Mouse (Mus musculus) ES-E14 (cell line): ENCODE results near the gene Fryl. TPM values are rescaled to one million over a fixed set of nuclear protein-coding genes. Genes with fewer than 3 reads are reported as not detected.

Source experiments
- DNase-seq: peaks from one replicate; pipeline ENCODE4 v3.0.0-alpha.2; 2013; ENCODE audit warnings: low read depth, low spot score
- H3K27ac ChIP-seq: 2 replicates; pipeline ENCODE4 v1.5.1; 2012; ENCODE audit warnings: low read depth, mild to moderate bottlenecking, low read length, moderate library complexity, mixed read lengths; ENCODE audit not compliant: poor library complexity, insufficient read depth, severe bottlenecking
- H3K36me3 ChIP-seq: 2 replicates; pipeline ENCODE4 v1.6.1; 2012; ENCODE audit warnings: mild to moderate bottlenecking, low read length, moderate library complexity, mixed read lengths; ENCODE audit not compliant: control insufficient read depth, poor library complexity, insufficient read depth, severe bottlenecking
- H3K4me1 ChIP-seq, 2 experiments: fragments of 150-350 bp in 1 of 2; sonication (generic) in 1 of 2; 2 replicates each; pipeline ENCODE4 v1.6.1; 2012; ENCODE audit warnings: low read length in 2 of 2, mild to moderate bottlenecking in 1 of 2, mixed read lengths in 1 of 2; ENCODE audit not compliant: control insufficient read depth in 2 of 2, insufficient read depth in 2 of 2, poor library complexity in 1 of 2
- H3K4me3 ChIP-seq, 2 experiments: fragments of 150-350 bp in 1 of 2; sonication (generic) in 1 of 2; 2 replicates each; pipeline ENCODE4 v1.5.1; 2012; ENCODE audit warnings: low read length in 2 of 2, low read depth in 1 of 2, mild to moderate bottlenecking in 1 of 2, mixed read lengths in 1 of 2; ENCODE audit not compliant: insufficient read depth in 1 of 2, poor library complexity in 1 of 2, severe bottlenecking in 1 of 2
- H3K9ac ChIP-seq: 2 replicates; pipeline ENCODE4 v1.6.1; 2012; ENCODE audit warnings: low read depth, mild to moderate bottlenecking, low read length, mixed read lengths; ENCODE audit not compliant: poor library complexity, insufficient read depth, severe bottlenecking
- H3K9me3 ChIP-seq: fragments of 150-350 bp; sonication (generic); 2 replicates; pipeline ENCODE4 v1.6.1; 2012; ENCODE audit warnings: low read depth, mild to moderate bottlenecking, low read length; ENCODE audit not compliant: control insufficient read depth, insufficient read depth
- CHD2 ChIP-seq: IDR thresholded peaks from 2 replicates; pipeline ENCODE4 v1.6.1; 2014; ENCODE audit warnings: mild to moderate bottlenecking, low read depth, low read length, inconsistent platforms
- HCFC1 ChIP-seq: IDR thresholded peaks from 2 replicates; pipeline ENCODE4 v1.6.1; 2012; ENCODE audit warnings: low read length, inconsistent platforms, borderline replicate concordance; ENCODE audit not compliant: insufficient read depth
- MAFK ChIP-seq: IDR thresholded peaks from 2 replicates; pipeline ENCODE4 v1.6.1; 2014; ENCODE audit warnings: mild to moderate bottlenecking, low read depth, low read length, inconsistent platforms; ENCODE audit not compliant: insufficient read depth
- ZC3H11A ChIP-seq: IDR thresholded peaks from 2 replicates; pipeline ENCODE4 v1.6.1; 2012; ENCODE audit warnings: low read depth, mild to moderate bottlenecking, inconsistent platforms, low read length, borderline replicate concordance
- ZNF384 ChIP-seq: IDR thresholded peaks from 2 replicates; pipeline ENCODE4 v1.6.1; 2012; ENCODE audit warnings: low read depth, low read length, inconsistent platforms
- in situ Hi-C, 2 experiments: fragments of 600-800 bp; cut with MboI; formaldehyde crosslinking; loops; one replicate each; pipeline ENCODE4 v1.15.1; 2025; ENCODE audit warnings: low sequenced_read_pairs in 2 of 2, inconsistent platforms in 1 of 2; ENCODE audit not compliant: unreplicated experiment in 2 of 2
- total RNA-seq: library from RNA; depleted of rRNA; stranded (reverse); fragments of 300-350 nt; gene quantifications from 2 replicates; pipeline ENCODE4 v1.2.3, GENCODE M21; 2012

The Fryl gene
- total RNA-seq, 1 experiment = 53.3 TPM

DNA sequence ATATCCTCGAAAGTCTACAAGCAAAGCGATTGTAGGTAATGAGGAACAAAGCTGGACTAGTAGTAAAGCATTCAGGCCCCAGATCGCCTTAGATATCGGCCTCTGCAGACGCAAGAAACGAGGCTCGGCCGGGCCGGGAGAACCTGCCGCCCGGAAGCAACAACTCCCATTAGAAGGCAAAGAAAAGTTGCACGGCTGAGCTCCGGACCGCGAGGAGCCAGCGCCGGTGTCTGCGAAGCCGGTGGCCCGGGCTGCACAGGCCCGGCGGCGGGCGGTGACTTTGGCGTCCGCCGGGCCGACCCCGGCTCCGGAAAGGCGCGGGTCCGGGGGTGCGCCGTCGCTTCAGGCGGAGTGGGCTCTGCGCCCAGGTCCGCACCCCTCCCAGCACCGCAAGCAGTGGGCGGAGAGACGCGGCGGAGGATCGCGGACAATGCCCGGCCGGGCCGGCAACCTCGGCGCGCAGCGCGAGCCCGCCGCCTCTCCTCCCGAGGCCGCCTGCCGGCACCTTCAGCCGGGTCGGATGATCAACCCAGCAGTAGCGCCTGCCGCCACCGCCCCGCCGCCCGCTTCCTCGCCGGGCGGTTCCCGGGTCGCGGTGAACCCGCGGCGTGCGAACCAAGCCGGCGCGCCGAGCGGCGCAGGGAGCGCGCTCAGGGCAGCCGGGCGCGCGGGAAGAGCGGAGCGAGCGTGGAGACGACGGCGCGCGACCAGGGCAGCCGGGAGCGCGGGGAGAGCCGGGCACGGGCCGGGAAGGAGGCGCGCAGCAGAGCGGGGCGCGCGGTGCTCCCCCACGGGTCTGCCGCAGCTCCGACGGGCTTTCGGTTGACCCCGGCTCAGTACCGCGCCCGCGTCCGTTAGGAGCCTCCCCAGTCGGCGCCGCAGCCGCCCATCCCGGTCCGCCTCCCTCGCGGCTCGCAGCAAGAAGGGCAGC, 833 bp downstream of the Fryl start:
- no peak for DNase-seq
- H3K9me3 ChIP-seq = no peaks in the 10 kb centered on the region
- no peak for TF ChIP-seq MAFK
- peak overlapping the region; percentile 82 to 99 for H3K4me3 ChIP-seq
- H3K36me3 ChIP-seq = no peaks in the 10 kb centered on the region; the same call in 1 of the 2 replicates
- H3K9ac ChIP-seq = peak overlapping the region; percentile 87
- peak overlapping the region; percentile 68 for H3K27ac ChIP-seq
- peaks cover 0 to 8% of the 10 kb centered on the region in 2 experiments; a peak in 1 of 4 replicates for H3K4me1 ChIP-seq
- in situ Hi-C loops = no loop called here

DNA sequence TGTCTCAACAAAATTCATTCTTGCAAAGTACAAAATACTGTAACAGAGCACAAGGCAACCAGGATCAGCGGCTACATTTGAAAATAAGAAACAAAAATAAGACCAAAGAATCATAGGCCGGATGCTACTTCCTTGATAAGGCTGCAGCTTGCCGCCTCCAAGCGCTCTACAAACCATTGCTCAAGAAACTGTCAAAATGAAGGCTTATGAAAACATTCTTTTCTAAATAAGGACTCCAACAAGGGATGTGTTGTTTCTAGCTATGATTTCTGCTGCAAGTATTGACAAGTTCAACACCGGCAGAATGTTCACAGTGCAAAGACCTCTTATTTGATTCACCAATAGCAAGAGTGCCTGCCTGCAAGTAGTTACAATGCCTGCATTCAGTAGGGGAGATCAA, 1.8 kb downstream of the Fryl start:
- Histone ChIP-seq H3K4me3 (peak overlapping the region; percentile 82 to 99), H3K36me3 (no peaks in the 10 kb centered on the region; the same call in 1 of the 2 replicates), H3K9me3 (no peaks in the 10 kb centered on the region), H3K9ac (no peak overlapping the region; the same call in 1 of the 2 replicates), H3K4me1 (peaks cover 0 to 8% of the 10 kb centered on the region in 2 experiments; a peak in 1 of 4 replicates), H3K27ac (no peak overlapping the region)
- no peak for TF ChIP-seq ZC3H11A
- TF ChIP-seq ZNF384 = no peak
- no peak for TF ChIP-seq MAFK
- no peak for TF ChIP-seq HCFC1
- TF ChIP-seq CHD2 = no peak
- DNase-seq = no peak
- in situ Hi-C loops = no loop called here

DNA sequence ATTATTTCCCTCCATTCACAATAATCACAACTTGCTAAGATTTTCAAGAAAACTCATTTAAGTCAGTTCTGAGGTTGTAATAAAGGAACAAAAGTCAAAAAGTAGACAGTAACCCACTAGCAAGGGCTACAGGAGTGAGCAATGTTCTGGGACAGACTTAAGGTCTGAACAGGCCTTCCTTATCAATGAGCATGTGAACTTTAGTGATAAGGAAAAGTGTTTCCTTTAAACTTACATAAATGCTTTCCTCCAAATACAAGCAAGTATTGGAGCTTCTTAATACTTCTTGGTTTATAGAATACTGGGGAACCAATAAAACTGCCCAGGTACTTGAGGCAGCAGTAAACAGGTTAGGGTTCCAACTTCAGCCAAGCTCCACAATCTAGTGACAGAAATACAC, 3.7 kb downstream of the Fryl start:
- H3K4me1 ChIP-seq = peaks cover 0 to 8% of the 10 kb centered on the region in 2 experiments; a peak in 1 of 4 replicates
- in situ Hi-C loops = no loop called here

DNA sequence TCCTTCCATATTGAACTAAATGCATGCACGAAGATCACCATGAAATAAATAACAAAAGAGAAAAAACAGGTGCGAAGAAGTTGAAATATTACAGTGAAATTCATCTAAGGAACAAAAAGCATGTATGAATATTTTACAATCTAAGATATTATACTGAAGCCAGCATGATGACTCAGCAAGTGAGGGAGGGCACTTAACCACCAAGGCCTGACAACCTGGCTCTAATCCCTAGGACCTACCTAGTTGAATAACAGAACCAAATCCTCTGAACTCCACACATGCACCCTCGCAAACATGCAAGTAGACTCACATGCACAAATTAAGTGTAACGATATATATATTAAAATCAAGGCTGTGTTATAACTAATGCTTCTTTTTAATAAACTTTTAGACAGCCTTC, 7.1 kb downstream of the Fryl start:
- TF ChIP-seq MAFK (no peak), ZC3H11A (no peak)
- 0 out of 4 replicates have a peak, but pooled peaks cover 2 to 4% of the 10 kb centered on the region in 2 experiments for H3K4me1 ChIP-seq
- H3K9ac ChIP-seq = no peak overlapping the region
- DNase-seq = no peak
- H3K27ac ChIP-seq = no peak overlapping the region
- H3K36me3 ChIP-seq = peaks cover 2% of the 10 kb centered on the region; the same call in 1 of the 2 replicates
- in situ Hi-C loops = no loop called here
- no peaks in the 10 kb centered on the region for H3K9me3 ChIP-seq
- H3K4me3 ChIP-seq = no peak overlapping the region

More for the DNA sequence above, 3.7 kb downstream of the Fryl start:
- Histone ChIP-seq H3K9ac (no peak overlapping the region), H3K27ac (no peak overlapping the region), H3K36me3 (peaks cover 2% of the 10 kb centered on the region; the same call in 1 of the 2 replicates), H3K9me3 (no peaks in the 10 kb centered on the region), H3K4me3 (no peak overlapping the region)
- no peak for TF ChIP-seq HCFC1
- TF ChIP-seq MAFK = no peak
- TF ChIP-seq CHD2 = no peak
- TF ChIP-seq ZNF384 = no peak
- no peak for TF ChIP-seq ZC3H11A
- DNase-seq = no peak
